Mouse (Mus musculus): ENCODE measurements around the gene Il17rd. TPM values are rescaled to one million over a fixed set of nuclear protein-coding genes. Genes with fewer than 3 reads are reported as not detected.

Il17rd gene
- polyA plus RNA-seq, 1 experiment from 2014 or later, result 5.4 TPM

DNA sequence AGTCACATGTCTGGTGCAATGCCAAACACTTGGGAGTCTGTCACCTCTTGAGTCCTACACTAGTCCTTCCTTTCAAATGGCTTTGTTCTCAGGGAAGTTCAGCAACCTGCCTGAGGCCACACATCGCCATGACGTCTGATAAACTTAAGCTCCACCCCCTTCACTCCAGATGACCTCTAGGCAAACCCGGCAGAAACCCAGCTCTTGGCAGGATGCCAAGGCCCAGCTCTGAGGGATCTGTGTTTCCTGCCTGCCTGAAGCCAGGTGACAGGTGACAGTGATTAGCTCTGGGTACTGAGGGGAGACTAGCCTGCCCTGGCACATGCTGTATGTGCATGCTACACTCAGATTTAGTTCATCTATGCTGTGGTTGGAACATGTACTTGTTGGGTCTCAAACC lies 33.2 kb downstream of the Il17rd start:
- H3K4me1 ChIP-seq, result peaks cover 57% of the 10 kb centered on the region

GRCm38 (mm10) chr14:27075084-27075483 lies 36.3 kb downstream of the Il17rd start:
- H3K4me3 ChIP-seq (replicated peaks), result no peak overlapping the region
- no peak overlapping the region for H3K4me2 ChIP-seq
- 73% methylated on average over 6 of the region's 6 CpGs for WGBS
- no peaks in the 10 kb centered on the region; the same call in 1 of the 2 replicates for H3K27me3 ChIP-seq
- H3K27ac ChIP-seq, result no peak overlapping the region
- H3K36me3 ChIP-seq (replicated peaks), result no peaks in the 10 kb centered on the region
- H3K4me1 ChIP-seq, result peaks cover 29% of the 10 kb centered on the region
- no peak overlapping the region for H3K9ac ChIP-seq
- no peak for ATAC-seq (ENCODE audit: low FRiP score)
- H3K9me3 ChIP-seq, result no peaks in the 10 kb centered on the region

More for the DNA sequence above, 33.2 kb downstream of the Il17rd start:
- Histone ChIP-seq H3K9me3 (no peaks in the 10 kb centered on the region), H3K27ac (no peak overlapping the region), H3K9ac (no peak overlapping the region), H3K36me3 (replicated peaks) (no peaks in the 10 kb centered on the region), H3K4me3 (replicated peaks) (no peak overlapping the region), H3K27me3 (peaks cover 3% of the 10 kb centered on the region; the same call in 1 of the 2 replicates), H3K4me2 (no peak overlapping the region)
- no peak for ATAC-seq (ENCODE audit: low FRiP score)
- 27% methylated on average over 3 of the region's 3 CpGs for WGBS

DNA sequence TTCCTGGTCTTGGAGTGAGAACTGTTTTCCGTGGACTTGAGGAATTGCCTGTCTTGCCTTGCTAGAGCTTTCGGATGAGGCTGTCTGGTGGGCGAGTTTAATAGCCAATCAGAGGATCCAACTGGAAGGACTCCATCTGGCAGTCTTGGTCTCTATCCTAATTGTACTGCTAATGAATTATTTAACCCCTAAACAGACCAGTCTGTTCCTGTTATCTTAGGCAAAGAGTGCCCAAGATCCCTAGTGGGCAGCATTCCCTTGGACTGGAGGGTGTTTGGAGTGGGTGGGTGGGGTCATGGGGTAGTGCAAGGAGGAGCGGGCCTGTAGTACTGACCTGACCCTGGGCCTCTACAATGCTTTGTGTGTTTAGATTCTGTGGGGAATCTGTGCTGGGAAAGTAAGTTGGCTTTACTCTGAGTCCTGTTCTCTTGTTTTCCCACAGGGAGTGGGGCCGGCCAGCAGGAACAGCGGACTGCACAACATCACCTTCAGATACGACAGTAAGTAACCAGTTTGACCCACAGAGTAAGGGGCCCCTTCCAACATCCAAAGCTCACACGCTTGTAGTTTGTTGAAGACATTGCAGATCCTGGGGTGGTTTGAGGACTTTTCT lies 37.3 kb downstream of the Il17rd start:
- WGBS, result 78% methylated on average over 8 of the region's 8 CpGs
- Histone ChIP-seq H3K4me2 (no peak overlapping the region), H3K9me3 (no peaks in the 10 kb centered on the region), H3K27ac (no peak overlapping the region), H3K4me3 (replicated peaks) (no peak overlapping the region), H3K4me1 (peaks cover 20% of the 10 kb centered on the region), H3K9ac (peak overlapping the region; percentile 21; the same call in 1 of the 2 replicates), H3K36me3 (replicated peaks) (no peaks in the 10 kb centered on the region), H3K27me3 (no peaks in the 10 kb centered on the region; the same call in 1 of the 2 replicates)
- ATAC-seq (ENCODE audit: low FRiP score), result 0 out of 2 replicates have a peak, but pooled peaks have one; percentile 55

DNA sequence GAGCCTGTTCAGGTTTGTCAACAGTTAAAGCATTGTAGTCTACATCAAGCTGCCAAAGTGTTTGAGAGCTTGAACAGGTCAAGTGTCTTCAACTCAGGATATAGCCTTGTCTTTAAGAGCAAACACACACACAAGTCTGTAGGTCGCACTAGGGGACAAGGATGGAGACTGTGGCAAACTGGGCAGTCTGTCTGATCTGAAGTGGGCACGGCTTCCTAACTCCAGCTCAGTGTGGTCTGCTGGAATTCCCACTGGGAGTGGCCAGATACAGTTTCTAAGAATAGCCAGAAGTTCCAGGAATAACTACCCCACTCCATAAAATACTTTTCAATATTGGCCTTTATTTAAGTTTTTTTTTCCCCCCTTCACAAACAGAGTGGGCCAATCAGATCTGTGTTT lies 37.8 kb downstream of the Il17rd start:
- H3K27ac ChIP-seq, result no peak overlapping the region
- H3K4me3 ChIP-seq (replicated peaks), result no peak overlapping the region

GRCm38 (mm10) chr14:27081536-27082275 lies 43.0 kb downstream of the Il17rd start:
- Histone ChIP-seq H3K4me1 (peaks cover 4% of the 10 kb centered on the region; the same call in 1 of the 2 replicates), H3K27ac (no peak overlapping the region), H3K9ac (no peak overlapping the region), H3K36me3 (replicated peaks) (no peaks in the 10 kb centered on the region), H3K27me3 (no peaks in the 10 kb centered on the region), H3K4me2 (no peak overlapping the region), H3K4me3 (replicated peaks) (no peak overlapping the region), H3K9me3 (no peaks in the 10 kb centered on the region)
- WGBS, result 82% methylated on average over 5 of the region's 5 CpGs
- ATAC-seq (ENCODE audit: low FRiP score), result no peak

More for the DNA sequence above, 37.8 kb downstream of the Il17rd start:
- Histone ChIP-seq H3K9me3 (no peaks in the 10 kb centered on the region), H3K4me1 (peaks cover 17% of the 10 kb centered on the region), H3K36me3 (replicated peaks) (no peaks in the 10 kb centered on the region), H3K27me3 (no peaks in the 10 kb centered on the region; the same call in 1 of the 2 replicates), H3K4me2 (no peak overlapping the region), H3K9ac (no peak overlapping the region)
- 84% methylated on average over 2 of the region's 2 CpGs for WGBS
- ATAC-seq (ENCODE audit: low FRiP score), result no peak

DNA sequence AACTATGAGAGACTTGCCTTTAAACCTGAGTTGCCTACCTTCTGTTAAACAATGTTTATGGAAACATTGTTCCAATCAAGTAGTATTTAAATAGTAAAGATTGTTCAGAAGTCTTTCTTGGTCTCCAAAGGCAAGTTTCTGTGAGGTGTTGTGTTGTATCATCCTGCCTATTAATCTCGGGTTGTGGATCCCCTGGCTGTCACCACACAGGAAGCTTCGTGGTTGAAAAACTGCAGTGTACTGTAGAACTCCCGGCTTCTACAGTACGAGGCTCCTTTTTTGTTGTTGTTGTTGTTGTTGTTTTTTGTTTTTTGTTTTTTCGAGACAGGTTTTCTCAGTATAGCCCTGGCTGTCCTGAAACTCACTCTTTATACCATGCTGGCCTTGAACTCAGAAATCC lies 46.7 kb downstream of the Il17rd start:
- ATAC-seq (ENCODE audit: low FRiP score), result no peak
- Histone ChIP-seq H3K27ac (no peak overlapping the region), H3K4me3 (replicated peaks) (no peak overlapping the region), H3K27me3 (no peaks in the 10 kb centered on the region), H3K4me1 (peaks cover 4% of the 10 kb centered on the region; the same call in 1 of the 2 replicates), H3K9ac (no peak overlapping the region), H3K4me2 (no peak overlapping the region), H3K36me3 (replicated peaks) (peaks cover 4% of the 10 kb centered on the region; the same call in 1 of the 2 replicates), H3K9me3 (no peaks in the 10 kb centered on the region)
- 92% methylated on average over 5 of the region's 5 CpGs for WGBS

DNA sequence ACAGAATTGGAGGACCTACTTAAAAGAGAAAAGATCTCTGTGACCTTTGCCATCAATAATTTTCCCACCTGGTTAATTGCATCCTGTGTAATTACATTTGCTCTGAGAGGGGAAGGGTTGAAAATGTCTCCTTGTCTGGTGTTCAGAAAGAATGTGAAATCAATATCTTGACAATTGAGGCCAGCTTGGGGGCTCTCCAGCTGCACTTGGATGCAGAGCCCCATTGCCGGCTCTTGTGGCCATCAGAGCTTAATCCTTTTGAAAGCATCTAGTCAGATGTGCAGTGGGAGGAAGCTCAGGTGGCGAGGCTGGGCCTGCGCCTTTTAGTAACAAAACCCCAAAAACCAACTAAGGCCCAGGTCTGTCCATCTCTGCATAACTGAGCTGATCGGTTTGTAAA lies 47.3 kb downstream of the Il17rd start:
- no peak overlapping the region for H3K4me2 ChIP-seq
- peaks cover 4% of the 10 kb centered on the region; the same call in 1 of the 2 replicates for H3K36me3 ChIP-seq (replicated peaks)
- H3K27me3 ChIP-seq, result no peaks in the 10 kb centered on the region
- WGBS, result 51% methylated on average over 4 of the region's 4 CpGs
- H3K4me1 ChIP-seq, result peaks cover 4% of the 10 kb centered on the region; the same call in 1 of the 2 replicates
- no peak for ATAC-seq (ENCODE audit: low FRiP score)
- no peak overlapping the region for H3K9ac ChIP-seq
- H3K4me3 ChIP-seq (replicated peaks), result no peak overlapping the region
- H3K27ac ChIP-seq, result no peak overlapping the region
- no peaks in the 10 kb centered on the region for H3K9me3 ChIP-seq

- Histone ChIP-seq H3K27me3 (no peaks in the 10 kb centered on the region), H3K27ac (no peak overlapping the region), H3K36me3 (replicated peaks) (no peaks in the 10 kb centered on the region; the same call in 1 of the 2 replicates), H3K9ac (no peak overlapping the region), H3K4me1 (peaks cover 13% of the 10 kb centered on the region), H3K9me3 (no peaks in the 10 kb centered on the region), H3K4me3 (replicated peaks) (no peak overlapping the region), H3K4me2 (no peak overlapping the region)
- WGBS, result 42% methylated on average over 5 of the region's 5 CpGs
- ATAC-seq (ENCODE audit: low FRiP score), result peak; percentile 36; the same call in 1 of the 2 replicates
Measured at GRCm38 (mm10) chr14:27094247-27094646, 55.5 kb downstream of the Il17rd start.

DNA sequence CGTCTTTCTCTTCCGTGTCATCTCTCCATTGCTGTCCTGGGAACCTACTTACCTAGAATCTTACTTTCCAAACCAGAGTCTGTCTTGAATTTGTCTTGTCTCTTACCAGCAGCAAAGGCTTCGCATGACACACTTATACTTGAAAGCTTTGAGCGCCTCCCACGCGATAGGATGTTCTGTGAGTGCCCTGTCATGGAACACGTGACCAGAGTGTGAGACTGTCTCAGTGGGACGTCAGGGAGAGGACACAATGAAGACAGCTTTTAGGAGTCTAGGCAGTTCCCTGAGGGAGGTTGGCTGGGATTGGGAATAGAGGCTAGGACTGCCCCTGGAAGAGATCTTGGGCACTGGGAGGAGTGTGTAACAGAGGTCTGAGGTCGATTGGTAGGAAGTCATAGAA lies 57.4 kb downstream of the Il17rd start:
- no peak for ATAC-seq (ENCODE audit: low FRiP score)
- Histone ChIP-seq H3K4me1 (peaks cover 13% of the 10 kb centered on the region), H3K36me3 (replicated peaks) (no peaks in the 10 kb centered on the region; the same call in 1 of the 2 replicates), H3K27ac (no peak overlapping the region), H3K4me2 (no peak overlapping the region), H3K27me3 (no peaks in the 10 kb centered on the region), H3K9me3 (no peaks in the 10 kb centered on the region), H3K9ac (no peak overlapping the region), H3K4me3 (replicated peaks) (no peak overlapping the region)
- WGBS, result 70% methylated on average over 9 of the region's 9 CpGs

- Histone ChIP-seq H3K27ac (no peak overlapping the region), H3K9me3 (no peaks in the 10 kb centered on the region), H3K4me3 (replicated peaks) (no peak overlapping the region), H3K36me3 (replicated peaks) (no peaks in the 10 kb centered on the region; the same call in 1 of the 2 replicates), H3K4me1 (peaks cover 13% of the 10 kb centered on the region), H3K27me3 (no peaks in the 10 kb centered on the region), H3K4me2 (no peak overlapping the region), H3K9ac (no peak overlapping the region)
- ATAC-seq (ENCODE audit: low FRiP score), result peak; percentile 41; the same call in 1 of the 2 replicates
- WGBS, result 7% methylated on average over 3 of the region's 3 CpGs
Measured at GRCm38 (mm10) chr14:27096779-27097178, 58.0 kb downstream of the Il17rd start.

DNA sequence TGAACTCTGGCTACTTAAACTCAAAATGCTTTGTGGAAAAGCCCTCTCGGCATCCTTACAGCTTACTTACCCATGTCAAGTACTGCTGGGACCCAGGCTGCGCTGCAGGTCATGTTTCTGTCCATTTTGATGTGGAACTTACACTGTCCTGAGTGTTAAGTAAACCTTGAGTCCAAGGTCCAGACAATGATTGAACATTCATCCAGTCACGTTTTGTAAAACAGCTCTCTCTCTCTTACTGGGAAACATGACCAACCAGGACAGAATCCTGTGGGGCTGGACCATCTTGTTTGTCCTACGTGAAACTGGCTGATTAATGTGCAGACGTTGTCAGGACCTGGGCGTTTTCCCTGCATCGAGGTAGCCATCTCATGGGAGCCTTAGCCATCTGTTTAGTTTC lies 63.0 kb downstream of the Il17rd start:
- Histone ChIP-seq H3K9ac (no peak overlapping the region), H3K27me3 (no peaks in the 10 kb centered on the region), H3K4me1 (peaks cover 9% of the 10 kb centered on the region), H3K27ac (no peak overlapping the region), H3K9me3 (no peaks in the 10 kb centered on the region), H3K36me3 (replicated peaks) (no peaks in the 10 kb centered on the region; the same call in 1 of the 2 replicates), H3K4me2 (no peak overlapping the region), H3K4me3 (replicated peaks) (no peak overlapping the region)
- 85% methylated on average over 7 of the region's 7 CpGs for WGBS
- no peak for ATAC-seq (ENCODE audit: low FRiP score)

GRCm38 (mm10) chr14:27102720-27103119 lies 64.0 kb downstream of the Il17rd start:
- Histone ChIP-seq H3K9ac (no peak overlapping the region), H3K36me3 (replicated peaks) (no peaks in the 10 kb centered on the region; the same call in 1 of the 2 replicates), H3K4me1 (peaks cover 9% of the 10 kb centered on the region), H3K4me3 (replicated peaks) (no peak overlapping the region), H3K27ac (0 out of 2 replicates have a peak overlapping the region, but pooled peaks have one; percentile 20), H3K9me3 (no peaks in the 10 kb centered on the region), H3K4me2 (no peak overlapping the region), H3K27me3 (no peaks in the 10 kb centered on the region)
- ATAC-seq (ENCODE audit: low FRiP score), result no peak
- WGBS, result 73% methylated on average over 6 of the region's 6 CpGs

Data from forebrain, embryonic 12.5 days (tissue).